Mouse (Mus musculus) megakaryocyte, embryonic 14.5 days (primary cell): ENCODE measurements at regions not wholly inside any gene's neighbourhood (a gene's known extent, or its start where the extent isn't known, plus 50 kb on each side); places are given as distances from the start of the nearest gene placed in this dataset.

ENCODE experiments used
- FLI1 ChIP-seq: IDR thresholded peaks from 2 replicates; pipeline ENCODE4 v1.6.1; 2012; ENCODE audit warnings: low read length, inconsistent platforms, mixed read lengths
- GATA1 ChIP-seq: IDR thresholded peaks from 3 replicates; pipeline ENCODE4 v1.6.1; 2012; ENCODE audit warnings: mixed read lengths, low read length, inconsistent platforms, borderline replicate concordance

GRCm38 (mm10) chr4:62870391-62870983, 94.9 kb upstream of the Zfp618 start:
- TF ChIP-seq GATA1 (no peak), FLI1 (no peak)
